Mouse (Mus musculus) CH12F3 (cell line): Measurements from ENCODE around the gene Diaph3.

Experiments
- in situ Hi-C: fragments of 300-500 bp; cut with MboI; formaldehyde crosslinking; loops from 2 replicates; pipeline ENCODE4 v1.14.3; 2020; ENCODE audit warnings: low sequenced_read_pairs

Gene Diaph3

GRCm38 (mm10) chr14:86861277-86861946 is 279.6 kb downstream of the Diaph3 start:
- in situ Hi-C loops, result no loop called here

GRCm38 (mm10) chr14:86847154-86847810 is 293.8 kb downstream of the Diaph3 start:
- in situ Hi-C loops, result no loop called here

GRCm38 (mm10) chr14:86844075-86844474 is 297.0 kb downstream of the Diaph3 start:
- in situ Hi-C loops, result no loop called here

GRCm38 (mm10) chr14:86837642-86838041 is 303.4 kb downstream of the Diaph3 start:
- in situ Hi-C loops, result no loop called here

GRCm38 (mm10) chr14:86834851-86835250 is 306.2 kb downstream of the Diaph3 start:
- in situ Hi-C loops, result no loop called here

- in situ Hi-C loops, result no loop called here
These were observed 306.8 kb downstream of the Diaph3 start for GRCm38 (mm10) chr14:86834269-86834668.

GRCm38 (mm10) chr14:86833003-86833402 is 308.0 kb downstream of the Diaph3 start:
- in situ Hi-C loops, result no loop called here

GRCm38 (mm10) chr14:86816246-86816645 is 324.8 kb downstream of the Diaph3 start:
- in situ Hi-C loops, result no loop called here

- in situ Hi-C loops, result no loop called here
These were observed 352.0 kb downstream of the Diaph3 start for GRCm38 (mm10) chr14:86788880-86789641.

- in situ Hi-C loops, result no loop called here
These were observed 354.2 kb downstream of the Diaph3 start for GRCm38 (mm10) chr14:86786866-86787265.

GRCm38 (mm10) chr14:86781553-86782273 is 359.3 kb downstream of the Diaph3 start:
- in situ Hi-C loops, result no loop called here

GRCm38 (mm10) chr14:86773311-86773710 is 367.7 kb downstream of the Diaph3 start:
- in situ Hi-C loops, result no loop called here

- in situ Hi-C loops, result no loop called here
These were observed 368.6 kb downstream of the Diaph3 start for GRCm38 (mm10) chr14:86772176-86773150.

GRCm38 (mm10) chr14:86764286-86764685 is 376.7 kb downstream of the Diaph3 start:
- in situ Hi-C loops, result no loop called here

GRCm38 (mm10) chr14:86757604-86758520 is 383.2 kb downstream of the Diaph3 start:
- in situ Hi-C loops, result no loop called here

GRCm38 (mm10) chr14:86757132-86757531 is 383.9 kb downstream of the Diaph3 start:
- in situ Hi-C loops, result no loop called here

GRCm38 (mm10) chr14:86750351-86750750 is 390.7 kb downstream of the Diaph3 start:
- in situ Hi-C loops, result no loop called here

GRCm38 (mm10) chr14:86749425-86749824 is 391.6 kb downstream of the Diaph3 start:
- in situ Hi-C loops, result no loop called here

- in situ Hi-C loops, result no loop called here
These were observed 392.2 kb downstream of the Diaph3 start for GRCm38 (mm10) chr14:86748876-86749275.
